Mouse (Mus musculus) olfactory bulb, adult 2 months (tissue): ENCODE results near the gene Rnf208. TPM values are rescaled to one million over a fixed set of nuclear protein-coding genes. Genes with fewer than 3 reads are reported as not detected.
A peak's percentile ranks its signal among the peaks of the same experiment; 100 is the strongest.

Experiments
- H3K27ac ChIP-seq: fragments of 200-500 bp; 2 replicates; pipeline ENCODE4 v1.5.1; 2012; ENCODE audit warnings: low read depth, low read length; ENCODE audit not compliant: insufficient read depth
- H3K4me1 ChIP-seq: fragments of 200-500 bp; 2 replicates; pipeline ENCODE4 v1.6.1; 2012; ENCODE audit warnings: low read length; ENCODE audit not compliant: control insufficient read depth, insufficient read depth
- H3K4me3 ChIP-seq: fragments of 200-500 bp; 2 replicates; pipeline ENCODE4 v1.5.1; 2012; ENCODE audit warnings: mild to moderate bottlenecking, low read depth, low read length, moderate library complexity; ENCODE audit not compliant: insufficient read depth
- CTCF ChIP-seq: fragments of 200-500 bp; IDR thresholded peaks from 2 replicates; pipeline ENCODE4 v1.5.1; 2012; ENCODE audit warnings: low read depth, mild to moderate bottlenecking, low read length, moderate library complexity; ENCODE audit not compliant: insufficient read depth
- POLR2A ChIP-seq: fragments of 200-500 bp; IDR thresholded peaks from 2 replicates; pipeline ENCODE4 v1.6.1; 2012; ENCODE audit warnings: mild to moderate bottlenecking, low read depth, low read length, moderate library complexity; ENCODE audit not compliant: insufficient read depth
- WGBS: fragments of 180-500 bp; shearing (Covaris S2); methylation state at CpG from one replicate; pipeline ENCODE4 v1.1.7; 2018; 5-methylcytosine and 5-hydroxymethylcytosine counted together
- polyA plus RNA-seq: library from polyadenylated mRNA; stranded (reverse); fragments of >200 nt; gene quantifications from 2 replicates; pipeline ENCODE4 v1.2.4, GENCODE M21; 2012; ENCODE audit warnings: low replicate concordance; ENCODE audit not compliant: missing spikeins, insufficient read depth, insufficient read length

Gene Rnf208
- polyA plus RNA-seq, 1 experiment, result not detected

GRCm38 (mm10) chr2:25221331-25221772 lies 20.7 kb upstream of the Rnf208 start:
- no peak for TF ChIP-seq CTCF
- no peak for TF ChIP-seq POLR2A
- WGBS, result 74% methylated on average over 5 of the region's 5 CpGs
- Histone ChIP-seq H3K4me3 (no peak overlapping the region), H3K4me1 (no peaks in the 10 kb centered on the region), H3K27ac (no peak overlapping the region)

GRCm38 (mm10) chr2:25223681-25224491 lies 18.2 kb upstream of the Rnf208 start:
- no peak for TF ChIP-seq POLR2A
- TF ChIP-seq CTCF, result no peak
- Histone ChIP-seq H3K4me1 (peaks cover 2% of the 10 kb centered on the region), H3K27ac (peak overlapping the region; percentile 88), H3K4me3 (peak overlapping the region; percentile 86)
- 2% methylated on average over 49 of the region's 53 CpGs for WGBS

GRCm38 (mm10) chr2:25224492-25224765 lies 17.6 kb upstream of the Rnf208 start, which contains the start of gene Tubb4b:
Gene Tubb4b, minus strand, starts transcription at chr2:25224702.
- peak within 1 kb of the TSS; percentile 90 for H3K4me3 ChIP-seq
- WGBS, result 1% methylated on average over 17 of the region's 17 CpGs
- H3K27ac ChIP-seq, result peak within 1 kb of the TSS; percentile 97
- peaks cover 5% of the 10 kb centered on the region for H3K4me1 ChIP-seq
- peak; percentile 99 for TF ChIP-seq POLR2A
- TF ChIP-seq CTCF, result no peak

GRCm38 (mm10) chr2:25224766-25225752 lies 17.0 kb upstream of the Rnf208 start:
- TF ChIP-seq CTCF (no peak), POLR2A (0 out of 2 replicates have a peak, but pooled peaks have one; percentile 45)
- H3K4me1 ChIP-seq, result peaks cover 5% of the 10 kb centered on the region
- 1% methylated on average over 41 of the region's 41 CpGs for WGBS
- peak overlapping the region; percentile 90 for H3K4me3 ChIP-seq
- H3K27ac ChIP-seq, result peak overlapping the region; percentile 97

GRCm38 (mm10) chr2:25225811-25226379 lies 16.2 kb upstream of the Rnf208 start:
- Histone ChIP-seq H3K4me3 (no peak overlapping the region), H3K4me1 (peaks cover 5% of the 10 kb centered on the region), H3K27ac (peak overlapping the region; percentile 57)
- WGBS, result 67% methylated on average over 8 of the region's 8 CpGs
- TF ChIP-seq POLR2A (no peak), CTCF (no peak)

GRCm38 (mm10) chr2:25226864-25227263 lies 15.2 kb upstream of the Rnf208 start:
- Histone ChIP-seq H3K27ac (peak overlapping the region; percentile 55), H3K4me3 (no peak overlapping the region), H3K4me1 (peaks cover 5% of the 10 kb centered on the region)
- 38% methylated on average over 5 of the region's 5 CpGs for WGBS
- TF ChIP-seq CTCF (no peak), POLR2A (no peak)

- Histone ChIP-seq H3K4me1 (peaks cover 5% of the 10 kb centered on the region), H3K27ac (peak overlapping the region; percentile 55; the same call in 1 of the 2 replicates), H3K4me3 (no peak overlapping the region)
- 83% methylated on average over 4 of the region's 4 CpGs for WGBS
- TF ChIP-seq POLR2A (no peak), CTCF (no peak)
Observed at GRCm38 (mm10) chr2:25227406-25227805, 14.6 kb upstream of the Rnf208 start.

GRCm38 (mm10) chr2:25228431-25228889 lies 13.6 kb upstream of the Rnf208 start:
- Histone ChIP-seq H3K27ac (peak overlapping the region; percentile 34), H3K4me1 (peaks cover 5% of the 10 kb centered on the region), H3K4me3 (peak overlapping the region; percentile 24)
- 2% methylated on average over 7 of the region's 7 CpGs for WGBS
- TF ChIP-seq CTCF (peak; percentile 32; the same call in 1 of the 2 replicates), POLR2A (no peak)
